Mouse (Mus musculus) megakaryocyte-erythroid progenitor cell, adult 5-6 weeks (primary cell): ENCODE results near the gene Togaram1. TPM values are rescaled to one million over a fixed set of nuclear protein-coding genes. Genes with fewer than 3 reads are reported as not detected.

Experiments
- ATAC-seq: replicated peaks from 2 replicates; pipeline ENCODE4 v1.8.0; 2016; ENCODE audit warnings: mild to moderate bottlenecking, inconsistent platforms; ENCODE audit not compliant: severe bottlenecking, poor library complexity, low FRiP score, low TSS enrichment
- total RNA-seq, 2 experiments: library from RNA; stranded (forward) in 1 of 2; stranded (reverse) in 1 of 2; fragments of 200-1000, 215-1000 nt in 1 of 2; fragments of >200 nt in 1 of 2; fragmentation: Nextera tagmentation in 1 of 2; gene quantifications; 2 replicates each; pipeline ENCODE4 v1.2.3; 2014 to 2017

Togaram1 gene
- total RNA-seq (2014; fragmentation: Nextera tagmentation) (35.6 and 36.1 TPM in 2 replicates), total RNA-seq (2017) (40.5 and 64.8 TPM in 2 replicates)

DNA sequence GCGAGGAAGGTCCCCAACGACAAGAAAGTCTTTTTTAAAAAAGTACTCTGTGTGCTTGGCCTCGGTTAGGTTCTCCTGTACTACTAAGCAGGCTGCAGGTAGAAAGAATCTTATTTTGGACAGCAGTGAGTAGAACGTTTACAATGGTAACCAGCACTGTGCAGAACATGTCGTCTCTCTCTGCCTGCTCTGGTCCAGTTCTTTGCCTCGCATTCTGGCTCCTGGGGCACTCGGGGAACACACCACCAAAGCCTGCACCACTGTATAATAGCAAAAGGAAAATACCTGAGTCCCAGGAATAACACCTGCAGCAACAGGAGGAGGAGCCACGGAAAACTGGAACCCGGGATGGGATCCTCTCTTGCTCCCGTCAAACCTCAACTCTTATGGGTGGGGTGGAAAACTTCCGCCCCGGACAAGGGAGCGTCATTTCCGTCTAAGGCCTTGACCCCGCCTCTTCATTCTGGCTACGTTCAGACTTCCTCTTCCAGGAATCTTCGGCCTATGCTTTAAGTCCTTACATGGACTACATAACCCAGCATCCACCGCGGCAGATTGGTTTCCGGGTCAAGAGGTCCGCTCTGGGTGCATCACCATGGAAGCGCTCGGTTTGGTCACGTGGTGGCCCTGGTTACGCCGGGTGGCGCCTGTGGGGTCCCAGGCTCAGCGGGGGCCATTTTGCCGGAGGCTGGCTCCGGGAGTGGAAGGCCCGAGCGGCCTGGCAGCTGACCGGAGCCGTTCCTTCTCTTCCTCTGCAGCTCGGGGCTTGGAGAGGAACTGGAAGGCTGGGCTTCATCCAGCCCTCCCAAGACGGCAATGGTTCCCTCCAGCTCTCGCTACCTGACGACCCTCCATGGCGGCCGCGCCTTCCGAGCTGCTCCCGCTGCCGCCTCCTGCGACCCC lies at the start of gene Togaram1, which contains the start of gene Klhl28:
Togaram1 (plus strand) TSS at position 681 of the 903 bp plus-strand sequence.
Klhl28 (minus strand) TSS at position 411 of the 903 bp plus-strand sequence.
- ATAC-seq, result peak; percentile 94

DNA sequence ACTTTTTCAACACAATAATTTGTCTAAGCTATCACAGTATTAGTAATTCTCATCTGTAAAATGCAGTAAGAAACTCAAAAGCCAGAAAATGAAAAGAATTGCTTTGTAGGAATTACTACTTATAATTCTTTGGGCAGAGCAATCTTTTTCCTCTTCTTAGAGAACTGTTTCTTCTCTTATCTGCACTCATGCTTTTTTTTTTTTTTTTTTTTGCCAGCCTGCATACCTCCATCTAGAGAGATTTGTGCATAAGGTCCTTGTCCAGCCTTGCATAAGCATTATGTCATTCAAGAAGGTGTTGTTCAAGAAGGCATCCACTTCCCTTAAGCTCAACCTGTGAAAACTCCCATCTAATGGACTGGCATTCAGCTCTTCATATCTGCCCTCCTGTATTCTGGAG lies 48.9 kb upstream of the Togaram1 start:
- ATAC-seq, result no peak

DNA sequence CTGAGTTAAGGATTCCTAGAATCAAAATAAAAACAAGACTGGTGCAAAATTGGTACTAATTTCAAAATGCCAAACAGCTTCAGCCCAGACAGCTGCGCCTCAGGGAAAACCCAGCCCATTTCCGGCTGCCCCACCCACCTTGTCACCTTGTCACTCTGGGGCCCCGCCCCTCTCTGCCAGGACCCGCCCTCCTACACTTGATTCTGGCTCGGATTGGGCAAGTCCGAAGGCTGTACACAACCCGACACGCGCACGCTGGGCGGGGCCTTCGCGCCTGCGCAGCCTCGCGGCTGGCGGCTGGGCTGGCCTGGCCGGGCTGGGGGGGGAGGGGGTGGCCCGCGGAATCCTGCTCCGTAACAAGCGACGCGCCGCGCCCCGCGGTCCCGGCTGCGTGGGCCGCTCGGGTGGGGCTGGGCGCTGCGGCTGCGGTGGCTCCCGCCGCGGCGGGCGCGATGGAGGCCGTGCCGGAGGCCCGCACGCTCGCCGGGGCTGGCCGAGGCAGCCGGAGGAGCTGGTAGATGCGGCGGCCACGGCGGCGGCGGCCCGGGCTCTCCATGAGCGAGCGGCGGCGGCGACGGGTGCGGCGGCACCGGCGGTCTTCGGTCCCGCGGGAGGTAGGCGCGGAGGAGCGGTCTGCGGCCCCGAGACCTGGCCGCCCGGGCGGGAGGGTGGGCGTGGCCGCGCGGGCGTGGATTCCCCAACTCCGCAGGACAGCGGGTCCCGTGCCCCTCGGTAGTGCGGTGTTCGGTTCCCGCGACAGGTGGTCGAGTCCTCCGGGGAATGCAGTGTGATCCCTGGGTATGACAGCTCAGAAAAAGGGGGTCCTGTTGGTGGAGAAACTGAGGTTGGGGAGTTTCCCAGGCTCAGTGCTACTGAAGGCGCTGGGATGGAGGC lies 47.8 kb upstream of the Togaram1 start, which contains the start of gene Gm527:
Gm527 (plus strand) TSS at position 329 of the 894 bp plus-strand sequence.
- peak; percentile 100 for ATAC-seq

DNA sequence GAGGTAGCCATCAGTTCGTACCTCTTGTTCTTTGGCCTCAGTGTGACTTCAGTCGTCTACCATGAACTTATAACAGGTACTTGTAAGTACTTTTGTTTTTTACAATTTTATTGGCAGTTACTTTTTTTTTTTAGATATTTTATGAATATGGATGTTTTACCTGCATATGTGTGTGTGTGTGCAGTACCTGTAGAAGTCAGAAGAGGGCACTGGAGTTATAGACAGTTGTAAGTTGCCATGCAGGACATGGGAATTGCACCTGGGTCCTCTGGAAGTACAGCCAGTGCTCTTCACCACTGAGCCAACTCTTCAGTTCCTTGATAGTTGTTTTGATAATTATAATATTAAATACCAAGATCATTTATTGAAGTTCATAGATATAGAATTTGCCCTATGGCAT lies 28.1 kb upstream of the Togaram1 start:
- ATAC-seq, result peak; percentile 77; the same call in 1 of the 2 replicates

DNA sequence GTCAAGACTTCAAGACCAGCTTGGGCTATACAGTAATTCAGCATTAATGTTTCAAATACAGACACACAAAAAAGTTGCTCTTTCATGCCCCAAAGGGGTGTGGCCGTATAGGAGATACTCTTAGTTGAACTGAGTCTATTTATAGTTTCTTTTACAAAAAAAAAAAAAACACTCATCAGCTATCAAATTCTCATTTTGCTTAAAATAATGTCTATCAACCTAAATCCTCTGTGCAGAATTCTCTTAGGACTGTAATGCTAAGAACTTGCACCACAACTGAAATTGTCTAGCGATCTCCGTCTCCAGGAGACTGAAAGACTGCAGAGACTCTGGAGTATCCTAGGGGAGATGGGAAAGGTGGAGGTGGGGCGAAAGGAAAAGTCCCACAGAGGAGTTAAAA lies 1.0 kb upstream of the Togaram1 start:
- ATAC-seq, result no peak

DNA sequence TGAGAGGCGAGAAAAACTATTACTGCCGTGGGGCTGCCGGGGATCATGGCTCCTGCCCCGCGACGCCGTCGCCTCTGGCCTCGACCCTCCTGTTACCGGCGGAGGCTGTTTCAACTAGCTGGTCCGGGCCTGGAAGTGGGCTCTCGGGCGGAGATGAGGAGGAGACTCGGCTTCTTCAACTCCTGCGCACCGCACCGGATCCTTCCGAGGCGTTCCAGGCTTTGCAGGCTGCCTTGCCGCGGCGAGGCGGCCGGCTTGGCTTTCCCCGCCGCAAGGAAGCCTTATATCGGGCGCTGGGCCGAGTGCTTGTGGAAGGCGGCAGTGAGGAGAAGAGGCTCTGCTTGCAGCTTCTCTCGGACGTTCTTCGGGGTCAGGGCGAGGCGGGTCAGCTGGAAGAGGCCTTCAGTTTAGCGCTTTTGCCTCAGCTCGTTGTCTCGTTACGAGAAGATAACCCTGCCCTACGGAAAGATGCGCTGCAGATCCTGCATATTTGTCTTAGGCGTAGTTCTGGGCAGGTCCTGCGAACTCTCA lies 562 bp downstream of the Togaram1 start:
- ATAC-seq, result peak; percentile 16

DNA sequence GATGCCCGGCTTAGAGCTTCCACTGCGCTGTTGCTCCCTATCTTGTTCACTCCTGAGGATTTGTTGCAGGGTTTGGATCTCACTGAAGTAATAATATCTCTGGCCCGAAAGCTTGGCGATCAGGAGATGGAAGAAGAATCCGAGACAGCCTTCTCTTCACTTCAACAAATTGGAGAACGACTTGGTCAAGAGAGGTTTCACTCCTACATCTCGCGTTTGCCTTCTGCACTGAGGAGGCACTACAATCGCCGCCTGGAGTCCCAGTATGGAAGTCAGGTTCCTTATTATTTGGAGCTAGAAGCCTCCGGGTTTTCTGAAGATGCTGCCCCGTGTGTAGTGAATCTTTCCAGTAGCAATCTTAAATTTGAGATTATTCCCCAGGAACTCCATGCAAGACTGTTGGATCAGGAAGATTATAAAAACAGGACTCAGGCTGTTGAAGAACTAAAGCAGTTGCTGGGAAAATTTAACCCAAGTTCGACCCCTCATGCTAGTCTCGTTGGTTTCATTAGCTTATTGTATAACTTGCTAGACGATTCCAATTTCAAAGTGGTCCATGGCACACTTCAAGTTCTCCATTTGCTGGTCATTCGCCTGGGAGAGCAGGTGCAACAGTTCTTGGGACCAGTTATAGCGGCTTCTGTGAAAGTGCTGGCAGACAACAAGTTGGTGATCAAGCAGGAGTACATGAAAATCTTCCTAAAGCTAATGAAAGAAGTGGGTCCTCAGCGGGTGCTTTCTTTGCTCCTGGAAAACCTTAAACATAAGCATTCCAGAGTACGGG lies 1.2 kb downstream of the Togaram1 start:
- ATAC-seq, result no peak

DNA sequence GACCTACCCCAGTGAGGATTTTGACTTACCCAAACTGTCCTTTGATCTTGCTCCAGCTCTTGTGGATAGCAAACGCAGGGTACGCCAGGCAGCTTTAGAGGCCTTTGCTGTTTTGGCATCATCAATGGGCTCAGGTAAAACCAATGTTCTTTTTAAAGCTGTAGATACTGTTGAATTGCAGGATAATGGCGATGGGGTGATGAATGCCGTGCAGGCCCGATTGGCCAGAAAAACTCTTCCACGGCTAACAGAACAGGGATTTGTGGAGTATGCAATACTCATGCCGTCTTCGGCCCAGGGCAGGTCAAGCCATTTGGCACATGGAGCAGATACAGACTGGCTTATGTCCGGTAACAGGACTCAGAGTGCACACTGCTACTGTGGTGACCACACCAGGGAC lies 1.9 kb downstream of the Togaram1 start:
- no peak for ATAC-seq

DNA sequence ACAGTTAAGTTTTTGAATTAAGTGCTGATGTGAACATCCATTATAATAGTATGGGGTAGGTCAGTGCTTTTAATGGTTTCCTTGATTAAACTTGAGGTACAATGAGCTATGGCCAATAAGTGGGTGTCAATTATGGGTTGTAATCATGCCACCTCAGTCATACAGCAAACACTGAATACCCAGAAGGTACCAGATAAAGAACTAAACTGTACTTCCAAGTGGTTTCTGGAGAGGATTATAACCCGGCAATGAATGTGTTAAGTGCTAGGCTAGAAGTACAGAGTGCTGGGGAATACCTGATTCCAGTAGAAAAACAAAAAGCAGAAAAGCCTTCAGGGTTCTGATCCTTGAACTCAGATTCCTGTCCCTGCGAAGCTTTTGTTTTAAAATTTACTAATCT lies 2.5 kb downstream of the Togaram1 start:
- ATAC-seq, result peak; percentile 26

DNA sequence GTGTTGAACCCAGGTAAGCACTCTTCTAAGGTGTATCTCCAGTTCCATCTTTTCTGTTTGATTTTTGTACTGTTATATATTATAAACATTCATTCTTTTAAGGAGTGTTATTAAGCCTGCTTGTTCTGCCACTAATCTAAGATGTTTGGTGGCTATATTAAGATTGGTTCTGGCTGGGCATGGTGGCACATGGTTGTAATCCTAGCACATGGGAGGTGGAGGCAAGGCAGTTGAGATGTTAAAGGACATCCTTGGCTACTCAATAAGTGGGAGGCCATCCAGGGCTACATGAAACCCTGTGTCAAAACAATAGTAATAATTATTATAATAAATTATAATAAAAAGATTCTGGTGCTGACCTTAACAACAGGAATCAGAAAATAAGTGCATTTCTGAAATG lies 5.8 kb downstream of the Togaram1 start:
- no peak for ATAC-seq

DNA sequence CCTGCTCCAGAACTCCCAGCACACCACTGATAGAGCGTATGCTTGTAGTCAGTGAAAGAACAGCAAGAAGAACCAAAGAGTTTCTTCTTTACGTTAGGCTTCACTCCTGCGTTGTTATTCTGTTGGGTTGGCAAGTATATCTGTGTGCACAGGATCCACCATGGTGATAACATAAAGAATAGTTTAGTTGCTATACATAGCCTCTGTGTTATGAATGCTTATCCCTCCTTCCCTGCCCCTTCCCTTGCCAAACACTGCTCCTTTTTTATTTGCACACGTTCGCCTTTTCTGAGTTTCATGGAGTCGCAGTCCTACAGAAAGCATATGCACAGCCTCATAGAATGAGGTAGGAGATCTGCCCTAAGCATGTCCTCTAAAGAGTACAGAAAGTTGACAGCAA lies 6.5 kb downstream of the Togaram1 start:
- no peak for ATAC-seq

DNA sequence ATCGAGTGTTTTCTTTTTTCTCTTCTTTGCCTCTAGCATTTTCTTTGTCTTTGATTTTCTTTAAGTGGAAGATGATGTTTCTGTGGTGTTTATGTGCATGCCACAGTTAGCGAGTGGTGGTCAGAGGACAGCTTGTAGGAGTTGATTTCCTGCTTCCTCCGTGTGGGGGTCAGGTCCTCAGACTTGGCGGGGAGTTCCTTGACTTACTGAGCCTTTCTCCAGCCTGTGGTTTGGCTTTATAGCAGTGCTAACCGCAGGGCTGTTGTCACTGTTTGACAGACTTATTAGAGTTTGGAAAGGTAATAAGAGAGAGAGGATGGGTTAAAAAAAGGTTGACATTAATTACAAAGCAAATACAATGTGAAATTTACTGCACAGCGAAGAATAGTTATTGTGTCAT lies 10.0 kb downstream of the Togaram1 start:
- ATAC-seq, result peak; percentile 89

DNA sequence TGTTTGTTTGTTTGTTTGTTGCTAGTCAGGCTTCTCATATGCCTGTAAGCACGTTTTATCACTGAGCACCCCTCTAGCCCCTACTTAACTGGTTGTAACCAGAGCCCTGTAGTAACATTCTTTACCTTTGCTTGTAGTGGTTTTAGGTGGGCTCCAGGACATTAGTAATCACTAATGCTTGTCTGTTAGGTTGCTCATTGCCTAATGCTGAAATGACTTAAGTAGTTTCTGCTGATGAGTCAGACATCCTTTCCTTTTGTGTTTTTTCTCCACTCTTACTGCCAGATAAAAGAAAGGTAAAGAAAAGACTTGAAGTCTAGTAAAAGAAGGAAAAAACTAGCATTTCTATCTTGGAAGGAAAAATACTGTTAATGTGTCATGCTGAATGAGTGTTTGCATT lies 10.6 kb downstream of the Togaram1 start:
- no peak for ATAC-seq

DNA sequence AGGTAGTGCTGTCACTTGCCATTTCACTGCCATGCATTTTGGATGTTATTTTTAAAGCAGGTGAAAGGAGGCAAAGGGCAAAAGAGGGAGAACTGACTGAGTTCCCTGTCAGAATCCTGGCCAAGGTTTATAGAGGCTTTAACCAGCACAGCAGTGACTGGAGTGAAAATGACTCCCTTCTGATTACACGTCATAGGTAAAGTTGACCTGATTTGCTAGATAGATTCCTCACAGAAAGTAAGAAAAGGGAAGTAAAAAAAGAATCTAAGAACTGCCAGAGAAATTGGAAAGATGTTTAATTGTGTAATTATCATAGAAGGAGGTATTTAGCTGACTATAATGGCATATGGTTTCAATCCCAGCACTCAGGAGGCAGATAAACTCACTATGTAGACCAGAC lies 11.9 kb downstream of the Togaram1 start:
- no peak for ATAC-seq

DNA sequence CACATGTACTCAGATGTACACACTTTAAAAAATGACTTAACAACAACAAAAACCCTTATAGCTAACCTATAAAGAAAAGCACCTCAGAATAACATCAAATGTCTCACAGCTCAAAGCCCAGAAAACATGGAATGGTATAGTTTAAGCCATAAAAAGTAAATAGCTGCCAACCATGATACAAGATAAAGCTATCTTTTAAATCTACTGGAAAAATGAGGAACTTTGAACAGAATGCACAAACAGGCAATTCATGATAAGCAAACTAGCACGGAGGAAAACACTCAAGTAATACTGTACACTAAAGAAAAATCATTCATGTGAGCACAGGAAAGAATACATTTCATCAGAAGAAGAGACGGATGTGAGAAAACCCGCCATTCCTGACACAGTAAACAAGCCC lies 42.1 kb downstream of the Togaram1 start:
- ATAC-seq, result no peak

DNA sequence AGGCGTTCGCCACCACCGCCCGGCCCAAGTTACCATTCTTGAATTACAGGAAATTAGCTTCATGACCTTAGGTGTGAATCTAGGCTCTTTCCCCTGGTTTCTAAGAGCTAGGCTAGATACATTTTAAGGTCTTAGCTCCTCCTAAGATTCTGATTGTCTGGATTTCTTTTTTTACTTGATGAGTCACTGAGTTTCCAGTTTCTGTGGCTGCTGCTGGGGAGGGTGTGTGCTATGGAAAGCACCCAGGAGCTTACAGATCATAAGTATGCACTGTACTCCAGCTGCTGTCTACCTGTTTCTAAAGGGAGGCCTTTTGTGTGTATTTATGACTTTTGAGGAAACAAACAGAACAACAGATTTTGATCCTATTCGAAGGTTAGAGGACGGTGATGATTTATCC lies 57.2 kb downstream of the Togaram1 start:
- ATAC-seq, result no peak

DNA sequence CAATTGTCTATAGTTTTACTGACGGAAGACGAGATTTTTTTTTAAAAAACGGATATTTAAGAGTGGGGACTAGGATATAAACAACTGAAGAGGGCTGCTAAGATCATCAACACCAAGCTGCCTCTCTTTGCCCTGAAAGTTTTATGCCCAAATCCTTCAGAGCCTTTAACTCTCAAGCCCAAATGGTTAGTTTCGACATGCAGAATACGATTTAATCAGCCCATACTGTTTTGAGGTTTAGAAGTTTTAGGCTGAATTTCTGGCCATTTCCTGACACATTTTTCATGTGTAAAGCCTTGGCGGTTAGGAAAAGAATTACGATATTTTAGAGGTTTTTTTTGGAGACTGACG lies 70.2 kb downstream of the Togaram1 start:
- no peak for ATAC-seq

DNA sequence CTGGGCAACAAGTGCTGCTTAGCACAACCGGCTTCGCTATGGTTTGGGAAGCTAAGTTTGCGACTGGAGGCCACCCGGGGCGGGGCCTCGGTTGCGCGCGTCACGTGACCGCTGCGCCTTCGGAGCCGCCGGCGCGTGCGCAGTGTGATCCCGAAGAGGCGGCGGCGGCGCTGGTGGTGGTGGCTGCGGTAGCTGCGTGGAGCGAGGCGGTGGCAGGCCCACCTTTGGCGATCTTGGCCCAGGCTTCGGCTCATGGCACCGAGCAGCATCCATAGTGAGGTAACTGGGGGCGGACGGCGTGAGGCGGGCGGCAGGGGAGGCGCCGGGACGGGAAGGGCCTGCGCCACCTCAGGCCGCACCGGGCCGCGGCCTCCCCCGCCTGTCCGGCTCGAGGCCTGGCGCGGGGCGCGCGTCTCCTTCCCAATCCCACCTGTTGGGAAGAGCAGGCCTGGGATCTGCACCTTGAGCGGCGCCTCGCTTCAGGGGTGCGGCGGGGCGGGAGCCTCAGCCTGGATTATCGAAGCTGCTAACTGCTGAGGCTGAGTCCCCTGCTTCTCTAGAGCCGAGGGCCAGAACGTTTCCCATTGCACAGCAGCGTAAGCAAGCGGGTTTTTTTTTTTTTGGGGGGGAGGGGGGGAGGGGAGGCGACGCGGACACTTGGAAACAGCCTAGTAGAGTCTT lies 70.7 kb downstream of the Togaram1 start, which contains the start of gene Prpf39:
Prpf39 (plus strand) TSS at position 144 of the 681 bp plus-strand sequence.
- peak; percentile 86 for ATAC-seq
